Mouse (Mus musculus) erythroblast, embryonic 14.5 days (primary cell): ENCODE data around the gene Plin1. TPM values are rescaled to one million over a fixed set of nuclear protein-coding genes. Genes with fewer than 3 reads are reported as not detected.

Experiments used
- H3K27me3 ChIP-seq: 2 replicates; pipeline ENCODE4 v1.6.1; 2012; ENCODE audit warnings: inconsistent platforms; ENCODE audit not compliant: control insufficient read depth
- H3K36me3 ChIP-seq: 2 replicates; pipeline ENCODE4 v1.6.1; 2012; ENCODE audit warnings: mild to moderate bottlenecking, inconsistent platforms; ENCODE audit not compliant: control insufficient read depth
- H3K4me1 ChIP-seq: 2 replicates; pipeline ENCODE4 v1.6.1; 2012; ENCODE audit warnings: inconsistent platforms; ENCODE audit not compliant: control insufficient read depth
- H3K4me3 ChIP-seq: replicated peaks from 2 replicates; pipeline ENCODE3; 2012; ENCODE audit warnings: moderate library complexity, mild to moderate bottlenecking, inconsistent platforms
- H3K9me3 ChIP-seq: 2 replicates; pipeline ENCODE4 v1.6.1; 2012; ENCODE audit warnings: low read length, inconsistent platforms, mixed read lengths; ENCODE audit not compliant: control insufficient read depth
- GATA1 ChIP-seq: IDR thresholded peaks from 2 replicates; pipeline ENCODE4 v1.6.1; 2012; ENCODE audit warnings: low read length, inconsistent platforms, mixed read lengths
- TAL1 ChIP-seq: IDR thresholded peaks from 3 replicates; pipeline ENCODE4 v1.6.1; 2012; ENCODE audit warnings: low read length, inconsistent platforms, mixed read lengths
- polyA plus RNA-seq: library from polyadenylated mRNA; stranded (reverse); fragments of >175 nt; gene quantifications from 2 replicates; pipeline ENCODE4 v1.2.3, GENCODE M21; 2012

Gene Plin1
- polyA plus RNA-seq, 1 experiment, result not detected

- H3K4me1 ChIP-seq, result no peaks in the 10 kb centered on the region
- H3K27me3 ChIP-seq, result no peaks in the 10 kb centered on the region
- TF ChIP-seq GATA1 (no peak), TAL1 (no peak)
- no peak overlapping the region for H3K4me3 ChIP-seq
- H3K36me3 ChIP-seq, result peaks cover 98% of the 10 kb centered on the region
- H3K9me3 ChIP-seq, result no peaks in the 10 kb centered on the region
These were observed 53.5 kb downstream of the Plin1 start for GRCm38 (mm10) chr7:79679186-79679585.

- Histone ChIP-seq H3K9me3 (no peaks in the 10 kb centered on the region), H3K27me3 (no peaks in the 10 kb centered on the region), H3K36me3 (peaks cover 97% of the 10 kb centered on the region), H3K4me3 (no peak overlapping the region), H3K4me1 (no peaks in the 10 kb centered on the region)
- TF ChIP-seq TAL1 (no peak), GATA1 (no peak)
These were observed 61.7 kb downstream of the Plin1 start for GRCm38 (mm10) chr7:79670900-79671604.

Other genes with a start within 250 kb of the Plin1 start
- 0.08 and 0.28 TPM in 2 replicates for gene Rhcg, start 115.2 kb downstream of the Plin1 start, polyA plus RNA-seq
- 1.7 and 1.9 TPM in 2 replicates for gene Ticrr, start 72.7 kb downstream of the Plin1 start, polyA plus RNA-seq
- gene Kif7, start 17.2 kb downstream of the Plin1 start, polyA plus RNA-seq, result 0.01 and 0.05 TPM in 2 replicates
- not detected in 2 replicates for gene Pex11a, start 10.2 kb upstream of the Plin1 start, polyA plus RNA-seq
- gene Wdr93, start 10.3 kb upstream of the Plin1 start, polyA plus RNA-seq, result not detected in 2 replicates
- 0.04 TPM in 1 of 2 replicates, not detected in the other for gene Mesp1, start 60.9 kb upstream of the Plin1 start, polyA plus RNA-seq
- not detected in 2 replicates for gene Mesp2, start 77.8 kb upstream of the Plin1 start, polyA plus RNA-seq
- 0.02 and 0.03 TPM in 2 replicates for gene Anpep, start 128.2 kb upstream of the Plin1 start, polyA plus RNA-seq
- 0.25 and 0.42 TPM in 2 replicates for gene Ap3s2, start 187.7 kb upstream of the Plin1 start, polyA plus RNA-seq
- not detected in 2 replicates for gene Arpin, start 202.5 kb upstream of the Plin1 start, polyA plus RNA-seq